Mouse (Mus musculus) liver, embryonic 13.5 days (tissue): Measurements from ENCODE around the gene Pola1. TPM values are rescaled to one million over a fixed set of nuclear protein-coding genes. Genes with fewer than 3 reads are reported as not detected.
A peak's percentile ranks its signal among the peaks of the same experiment; 100 is the strongest.
"Not testable (repeated sequence)": the region's sequence is repeated elsewhere in the genome, so short reads cannot be mapped to it uniquely, and the experiment has no call there.

Experiments used
- ATAC-seq: fragments of 200-750 bp; cut with Nextera tagmentation; 2 replicates; pipeline ENCODE4 v1.8.0; 2017; ENCODE audit warnings: low read depth, mild to moderate bottlenecking, moderate number of reproducible peaks, moderate library complexity
- DNase-seq: peaks from one replicate; pipeline ENCODE4 v3.0.0; 2022
- H3K27ac ChIP-seq: fragments of 300-500 bp; sonication (generic); 2 replicates; pipeline ENCODE4 v1.5.1; 2015; ENCODE audit warnings: moderate library complexity, mild to moderate bottlenecking, inconsistent platforms
- H3K27me3 ChIP-seq: fragments of 300-500 bp; sonication (generic); 2 replicates; pipeline ENCODE4 v1.6.1; 2015; ENCODE audit warnings: mild to moderate bottlenecking, inconsistent platforms
- H3K36me3 ChIP-seq: fragments of 300-500 bp; sonication (generic); 2 replicates; pipeline ENCODE4 v1.6.1; 2015; ENCODE audit warnings: mild to moderate bottlenecking, inconsistent platforms
- H3K4me1 ChIP-seq: fragments of 300-500 bp; sonication (generic); replicated peaks from 2 replicates; pipeline ENCODE4 v1.6.1; 2015; ENCODE audit warnings: inconsistent platforms
- H3K4me2 ChIP-seq: fragments of 300-500 bp; sonication (generic); 2 replicates; pipeline ENCODE4 v1.6.1; 2015; ENCODE audit warnings: inconsistent platforms, mild to moderate bottlenecking, moderate library complexity
- H3K4me3 ChIP-seq: fragments of 300-500 bp; sonication (generic); replicated peaks from 2 replicates; pipeline ENCODE4 v1.5.1; 2015; ENCODE audit warnings: mild to moderate bottlenecking, inconsistent platforms
- H3K9ac ChIP-seq: fragments of 300-500 bp; sonication (generic); 2 replicates; pipeline ENCODE4 v1.6.1; 2015; ENCODE audit warnings: mild to moderate bottlenecking, inconsistent platforms
- H3K9me3 ChIP-seq: fragments of 300-500 bp; sonication (generic); replicated peaks from 2 replicates; pipeline ENCODE4 v1.6.1; 2016; ENCODE audit warnings: inconsistent platforms
- WGBS: fragments of 180-500 bp; shearing (Covaris S2); methylation state at CpG from one replicate; pipeline ENCODE4 v1.1.7; 2015; ENCODE audit not compliant: insufficient replicate concordance; 5-methylcytosine and 5-hydroxymethylcytosine counted together
- polyA plus RNA-seq: library from polyadenylated mRNA; unstranded; fragments of >200 nt; fragmentation: Nextera tagmentation; extraction: Ambion mirVana; gene quantifications from 2 replicates; pipeline ENCODE4 v1.2.1, GENCODE M21; 2015

Gene Pola1
- polyA plus RNA-seq, 1 experiment from 2014 or later = 16.4 TPM

GRCm38 (mm10) chrX:93428956-93429737 is 202.8 kb downstream of the Pola1 start:
- Histone ChIP-seq H3K4me3 (no peak overlapping the region), H3K4me2 (no peak overlapping the region), H3K36me3 (no peaks in the 10 kb centered on the region), H3K4me1 (no peaks in the 10 kb centered on the region), H3K27me3 (no peaks in the 10 kb centered on the region), H3K27ac (no peak overlapping the region), H3K9me3 (no peaks in the 10 kb centered on the region), H3K9ac (no peak overlapping the region)
- 78% methylated on average over 9 of the region's 9 CpGs for WGBS
- no peak for ATAC-seq
- DNase-seq = no peak

- not testable (repeated sequence) for H3K9ac ChIP-seq, H3K27ac ChIP-seq, H3K4me2 ChIP-seq, DNase-seq, H3K27me3 ChIP-seq, H3K4me3 ChIP-seq, H3K36me3 ChIP-seq, H3K9me3 ChIP-seq
- ATAC-seq = peak; percentile 43; the same call in 1 of the 2 replicates
- peaks cover 16% of the 10 kb centered on the region for H3K4me1 ChIP-seq
These were observed 231.1 kb downstream of the Pola1 start for GRCm38 (mm10) chrX:93400871-93401270.

- peak; percentile 38 for DNase-seq
- no peaks in the 10 kb centered on the region for H3K27me3 ChIP-seq
These were observed 234.9 kb downstream of the Pola1 start for GRCm38 (mm10) chrX:93397089-93397488.

DNA sequence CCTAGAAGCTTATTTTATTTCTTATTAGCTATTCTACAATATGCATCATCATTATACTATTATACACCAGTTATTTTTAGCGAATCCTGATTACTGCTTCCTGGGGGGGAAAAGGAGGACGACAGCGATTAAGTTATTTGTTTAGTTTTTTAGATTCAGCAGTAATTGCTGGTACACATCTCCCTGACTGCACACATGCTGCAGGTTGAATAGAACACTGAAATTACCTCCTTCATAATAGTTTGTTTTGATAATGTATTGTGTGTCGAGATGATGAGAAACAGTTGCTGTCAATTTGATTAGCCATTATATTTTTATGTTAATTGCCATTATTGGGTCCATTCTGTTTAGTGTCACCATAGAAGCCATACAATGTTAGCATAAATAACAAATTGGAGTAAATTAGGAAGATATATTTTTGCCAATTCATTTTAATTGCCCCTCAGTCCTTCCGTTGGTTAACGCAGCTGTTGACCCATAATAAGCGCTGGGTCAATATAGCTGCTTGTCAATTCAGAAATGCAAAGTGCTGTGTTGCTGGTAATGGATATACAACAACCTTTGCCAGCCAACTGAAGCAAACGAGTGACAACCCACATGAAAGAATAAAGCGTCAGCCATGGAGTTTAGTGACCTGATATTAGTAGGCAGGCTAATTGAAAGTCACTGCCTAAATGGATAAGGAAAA is 254.5 kb downstream of the Pola1 start:
- Histone ChIP-seq H3K4me3 (no peak overlapping the region), H3K9me3 (no peaks in the 10 kb centered on the region), H3K27ac (no peak overlapping the region), H3K4me2 (no peak overlapping the region), H3K27me3 (no peaks in the 10 kb centered on the region), H3K36me3 (no peaks in the 10 kb centered on the region), H3K4me1 (no peaks in the 10 kb centered on the region), H3K9ac (no peak overlapping the region)
- no peak for DNase-seq
- WGBS = 83% methylated on average over 9 of the region's 9 CpGs
- ATAC-seq = no peak

More at GRCm38 (mm10) chrX:93397089-93397488, 234.9 kb downstream of the Pola1 start:
- H3K9ac ChIP-seq = no peak overlapping the region
- peak; percentile 81 for ATAC-seq
- peaks cover 16% of the 10 kb centered on the region for H3K4me1 ChIP-seq
- WGBS = 34% methylated on average over 3 of the region's 3 CpGs
- H3K9me3 ChIP-seq = no peaks in the 10 kb centered on the region
- no peaks in the 10 kb centered on the region for H3K36me3 ChIP-seq
- H3K4me3 ChIP-seq = no peak overlapping the region
- H3K27ac ChIP-seq = no peak overlapping the region
- no peak overlapping the region for H3K4me2 ChIP-seq

GRCm38 (mm10) chrX:93373503-93373902 is 258.5 kb downstream of the Pola1 start:
- no peak for ATAC-seq
- Histone ChIP-seq H3K9me3 (no peaks in the 10 kb centered on the region), H3K27ac (no peak overlapping the region), H3K4me1 (no peaks in the 10 kb centered on the region), H3K27me3 (no peaks in the 10 kb centered on the region), H3K9ac (no peak overlapping the region), H3K36me3 (no peaks in the 10 kb centered on the region), H3K4me3 (no peak overlapping the region), H3K4me2 (no peak overlapping the region)
- no peak for DNase-seq
- 30% methylated on average over 1 of the region's 1 CpGs for WGBS

DNA sequence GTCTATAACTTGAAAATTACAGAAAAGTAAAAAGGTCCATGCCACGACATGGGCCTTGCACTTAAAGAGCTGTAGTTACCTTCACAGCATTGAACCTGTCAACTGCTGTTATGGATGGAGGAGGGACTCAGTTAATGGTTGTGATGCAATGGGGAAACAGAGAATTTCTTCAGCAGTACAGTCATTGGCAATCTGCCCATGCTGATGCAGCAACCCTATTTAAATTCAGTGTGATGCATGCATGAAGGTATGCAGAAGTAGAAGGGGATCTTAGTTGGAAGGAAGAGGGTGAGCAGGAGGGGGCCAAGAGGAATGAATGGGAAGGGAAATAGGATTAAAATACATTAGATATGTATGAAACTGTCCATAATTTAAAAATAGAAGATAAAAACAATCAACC is 262.2 kb downstream of the Pola1 start:
- no peaks in the 10 kb centered on the region for H3K36me3 ChIP-seq
- H3K27ac ChIP-seq = no peak overlapping the region
- H3K4me2 ChIP-seq = no peak overlapping the region
- no peak overlapping the region for H3K9ac ChIP-seq
- H3K27me3 ChIP-seq = no peaks in the 10 kb centered on the region
- no peaks in the 10 kb centered on the region for H3K4me1 ChIP-seq
- no peaks in the 10 kb centered on the region for H3K9me3 ChIP-seq
- WGBS = 82% methylated on average over 1 of the region's 1 CpGs
- H3K4me3 ChIP-seq = no peak overlapping the region
- no peak for DNase-seq
- no peak for ATAC-seq

DNA sequence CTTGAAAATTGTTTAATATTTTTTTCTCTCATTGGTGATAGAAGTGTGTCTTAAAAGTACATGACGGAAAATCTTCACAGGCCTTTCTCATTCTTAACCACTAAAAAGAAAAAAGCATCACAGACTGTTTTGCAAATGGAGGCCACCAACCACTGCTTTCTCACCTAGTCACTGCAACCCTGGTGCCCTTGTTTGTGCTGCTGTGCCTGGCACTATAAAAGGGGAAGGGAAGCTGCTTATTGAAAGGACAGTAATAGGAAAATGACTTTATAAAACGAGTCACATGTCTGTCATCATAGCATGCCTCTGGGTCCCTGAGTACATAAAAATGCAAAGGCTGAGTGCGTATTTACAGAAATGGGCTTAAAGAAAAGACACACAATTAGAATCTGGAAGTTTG is 263.7 kb downstream of the Pola1 start:
- Histone ChIP-seq H3K9me3 (no peaks in the 10 kb centered on the region), H3K36me3 (no peaks in the 10 kb centered on the region), H3K27ac (no peak overlapping the region), H3K4me2 (no peak overlapping the region), H3K27me3 (no peaks in the 10 kb centered on the region), H3K9ac (no peak overlapping the region), H3K4me3 (no peak overlapping the region), H3K4me1 (no peaks in the 10 kb centered on the region)
- DNase-seq = no peak
- no peak for ATAC-seq
- WGBS = 77% methylated on average over 3 of the region's 3 CpGs

DNA sequence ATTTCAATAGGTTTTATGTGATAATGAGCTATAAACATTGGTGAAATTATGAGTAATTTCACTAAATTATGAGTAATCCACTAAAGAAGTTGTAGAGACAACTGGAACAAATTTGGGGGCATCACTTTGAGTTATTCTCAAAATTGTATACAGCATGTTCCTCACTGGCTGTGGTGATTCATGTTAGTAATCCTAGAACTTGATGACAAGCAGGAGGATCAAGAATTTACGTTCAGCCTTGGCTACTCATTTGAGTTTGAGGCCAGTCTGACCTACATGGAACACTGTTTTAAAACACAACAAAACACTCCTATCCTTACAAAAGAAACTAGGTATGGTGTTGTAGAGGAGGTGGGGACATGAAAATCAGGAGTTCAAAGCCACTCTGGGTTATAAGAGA is 310.6 kb downstream of the Pola1 start:
- 59% methylated on average over 1 of the region's 1 CpGs for WGBS
- DNase-seq (no peak), ATAC-seq (no peak)
- no peak overlapping the region for H3K9ac ChIP-seq
- H3K4me3 ChIP-seq = no peak overlapping the region
- H3K27me3 ChIP-seq = no peaks in the 10 kb centered on the region
- H3K4me1 ChIP-seq = no peaks in the 10 kb centered on the region
- H3K36me3 ChIP-seq = no peaks in the 10 kb centered on the region
- no peak overlapping the region for H3K27ac ChIP-seq
- H3K9me3 ChIP-seq = no peaks in the 10 kb centered on the region
- H3K4me2 ChIP-seq = no peak overlapping the region

- H3K4me1 ChIP-seq = no peaks in the 10 kb centered on the region
- H3K27me3 ChIP-seq = no peaks in the 10 kb centered on the region
- no peaks in the 10 kb centered on the region for H3K36me3 ChIP-seq
- ATAC-seq = no peak
- no peak for DNase-seq
- no peak overlapping the region for H3K27ac ChIP-seq
- H3K9me3 ChIP-seq = no peaks in the 10 kb centered on the region
- 35% methylated on average over 2 of the region's 2 CpGs for WGBS
- no peak overlapping the region for H3K9ac ChIP-seq
- H3K4me2 ChIP-seq = no peak overlapping the region
- no peak overlapping the region for H3K4me3 ChIP-seq
These were observed 312.0 kb downstream of the Pola1 start for GRCm38 (mm10) chrX:93319979-93320378.

DNA sequence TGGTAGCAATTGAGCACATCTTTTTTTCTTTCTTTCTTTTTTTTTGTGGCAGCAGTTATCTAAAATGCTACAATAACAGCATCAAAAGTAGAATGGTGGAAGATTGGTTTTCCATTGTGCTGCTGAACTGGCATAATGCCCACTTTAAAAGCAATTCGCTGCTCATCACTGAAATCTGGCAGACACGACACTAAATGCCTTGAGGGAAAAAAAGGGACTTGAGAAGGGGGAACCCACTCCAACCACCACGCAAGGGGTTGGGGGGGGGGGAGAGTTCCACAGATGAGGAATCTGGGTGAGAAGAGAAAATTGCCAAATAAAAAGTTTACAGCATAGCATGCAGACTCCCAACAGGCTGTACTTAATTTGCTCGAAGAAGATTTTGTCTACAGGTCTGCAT is 314.4 kb downstream of the Pola1 start:
- WGBS = 72% methylated on average over 4 of the region's 4 CpGs
- DNase-seq (no peak), ATAC-seq (no peak)
- no peaks in the 10 kb centered on the region for H3K4me1 ChIP-seq
- H3K9ac ChIP-seq = no peak overlapping the region
- H3K9me3 ChIP-seq = no peaks in the 10 kb centered on the region
- H3K4me2 ChIP-seq = no peak overlapping the region
- no peak overlapping the region for H3K4me3 ChIP-seq
- H3K27ac ChIP-seq = no peak overlapping the region
- H3K36me3 ChIP-seq = no peaks in the 10 kb centered on the region
- no peaks in the 10 kb centered on the region for H3K27me3 ChIP-seq

DNA sequence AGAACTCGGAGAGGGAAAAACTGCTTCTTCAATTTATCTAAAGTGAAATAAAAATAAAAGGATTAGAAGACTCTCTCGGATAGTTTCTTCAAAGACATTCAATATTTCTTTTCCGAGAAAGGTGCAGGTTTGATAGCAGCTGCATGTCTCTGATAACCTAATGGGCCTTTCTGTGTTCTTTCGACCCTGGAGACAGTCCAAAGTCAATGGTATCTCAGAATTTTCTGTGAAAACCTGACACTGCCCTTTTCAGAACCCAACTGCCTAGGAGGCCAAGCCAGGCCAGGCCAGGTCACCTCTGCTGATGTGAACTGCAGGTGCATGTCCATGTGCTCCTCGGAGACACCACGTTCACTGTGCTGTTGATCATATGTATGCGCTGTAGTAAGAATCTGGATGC is 326.2 kb downstream of the Pola1 start:
- Histone ChIP-seq H3K9ac (no peak overlapping the region), H3K4me1 (no peaks in the 10 kb centered on the region), H3K9me3 (no peaks in the 10 kb centered on the region), H3K27me3 (peaks cover 27% of the 10 kb centered on the region), H3K36me3 (0 out of 2 replicates have a peak, but pooled peaks cover 3% of the 10 kb centered on the region), H3K4me3 (no peak overlapping the region), H3K27ac (no peak overlapping the region), H3K4me2 (no peak overlapping the region)
- DNase-seq (no peak), ATAC-seq (no peak)
- 73% methylated on average over 7 of the region's 7 CpGs for WGBS

- ATAC-seq (no peak), DNase-seq (no peak)
- H3K4me1 ChIP-seq = 0 out of 2 replicates have a peak, but pooled peaks cover 2% of the 10 kb centered on the region
- H3K9me3 ChIP-seq = no peaks in the 10 kb centered on the region
- no peak overlapping the region for H3K27ac ChIP-seq
- H3K9ac ChIP-seq = no peak overlapping the region
- H3K36me3 ChIP-seq = 0 out of 2 replicates have a peak, but pooled peaks cover 3% of the 10 kb centered on the region
- no peak overlapping the region for H3K4me3 ChIP-seq
- WGBS = 13% methylated on average over 7 of the region's 7 CpGs
- peaks cover 67% of the 10 kb centered on the region for H3K27me3 ChIP-seq
- H3K4me2 ChIP-seq = no peak overlapping the region
These were observed 330.2 kb downstream of the Pola1 start for GRCm38 (mm10) chrX:93301798-93302197.
